Mouse (Mus musculus) liver, adult 2 months (tissue): Measurements from ENCODE around the gene Serpinf1.

Experiments
- CTCF ChIP-seq: fragments of 200-500 bp; IDR thresholded peaks from 2 replicates; pipeline ENCODE4 v1.5.1; 2011; ENCODE audit warnings: low read depth, low read length, control low read depth
- POLR2A ChIP-seq: fragments of 200-500 bp; IDR thresholded peaks from 2 replicates; pipeline ENCODE4 v1.6.1; 2011; ENCODE audit warnings: low read length, control low read depth; ENCODE audit not compliant: insufficient read depth; ENCODE audit errors: extremely low read depth

DNA sequence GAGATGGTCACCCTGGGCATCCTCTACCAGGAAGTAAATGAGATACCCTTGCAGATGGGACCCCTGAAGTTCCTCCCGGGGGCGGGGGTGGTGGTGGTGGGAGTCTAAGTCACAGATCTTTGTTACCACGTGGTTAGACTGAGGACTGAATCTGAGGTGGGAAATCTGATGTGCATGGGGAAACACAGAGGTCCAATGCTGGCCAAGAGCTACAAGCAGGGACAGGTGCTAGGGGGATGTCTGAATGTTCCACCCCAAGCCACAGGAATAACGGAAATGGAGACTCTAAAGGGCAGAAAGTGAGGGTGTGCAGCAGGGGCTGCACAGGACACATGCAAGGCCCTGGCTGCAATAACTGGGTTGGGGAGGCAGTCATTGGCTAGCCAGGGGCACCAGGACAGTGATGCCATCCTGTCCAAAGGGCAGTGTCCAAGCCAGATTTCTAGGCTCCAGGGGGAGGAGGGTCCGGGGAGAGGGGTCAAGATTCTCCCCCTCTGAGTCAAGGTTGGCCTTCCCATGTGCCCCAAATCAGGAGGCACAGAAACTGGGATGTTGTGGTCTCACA lies 1.6 kb downstream of the Serpinf1 start:
- no peak for TF ChIP-seq POLR2A
- TF ChIP-seq CTCF = no peak
